Mouse (Mus musculus) cerebral cortex, adult 2 months (tissue): ENCODE results near the gene Smc6.

Source experiments
- WGBS: fragments of 180-500 bp; shearing (Covaris S2); methylation state at CpG from one replicate; pipeline ENCODE4 v1.1.7; 2018; 5-methylcytosine and 5-hydroxymethylcytosine counted together

The Smc6 gene

GRCm38 (mm10) chr12:11281584-11281983 is 15.9 kb downstream of the Smc6 start:
- WGBS: 91% methylated on average over 2 of the region's 2 CpGs

GRCm38 (mm10) chr12:11286382-11286781 is 20.7 kb downstream of the Smc6 start:
- WGBS: 98% methylated on average over 2 of the region's 2 CpGs

- WGBS: 100% methylated on average over 1 of the region's 1 CpGs
Observed at GRCm38 (mm10) chr12:11300858-11301257, 35.2 kb downstream of the Smc6 start.

GRCm38 (mm10) chr12:11306753-11307645 is 41.3 kb downstream of the Smc6 start:
- 83% methylated on average over 8 of the region's 8 CpGs for WGBS

- WGBS: 97% methylated on average over 2 of the region's 2 CpGs
Observed at GRCm38 (mm10) chr12:11311106-11311505, 45.4 kb downstream of the Smc6 start.

- 27% methylated on average over 1 of the region's 1 CpGs for WGBS
Observed at GRCm38 (mm10) chr12:11313840-11314239, 48.2 kb downstream of the Smc6 start.

GRCm38 (mm10) chr12:11317671-11318070 is 52.0 kb downstream of the Smc6 start:
- 77% methylated on average over 6 of the region's 6 CpGs for WGBS

GRCm38 (mm10) chr12:11324480-11324879 is 58.8 kb downstream of the Smc6 start:
- WGBS: 44% methylated on average over 4 of the region's 4 CpGs

GRCm38 (mm10) chr12:11326483-11326882 is 60.8 kb downstream of the Smc6 start:
- WGBS: 47% methylated on average over 3 of the region's 3 CpGs

- 47% methylated on average over 4 of the region's 4 CpGs for WGBS
Observed at GRCm38 (mm10) chr12:11336845-11337244, 71.2 kb downstream of the Smc6 start.

- 88% methylated on average over 2 of the region's 2 CpGs for WGBS
Observed at GRCm38 (mm10) chr12:11338251-11338650, 72.6 kb downstream of the Smc6 start.

GRCm38 (mm10) chr12:11342020-11342600 is 76.4 kb downstream of the Smc6 start:
- 46% methylated on average over 6 of the region's 6 CpGs for WGBS

GRCm38 (mm10) chr12:11345963-11346362 is 80.3 kb downstream of the Smc6 start:
- WGBS: 39% methylated on average over 2 of the region's 2 CpGs

GRCm38 (mm10) chr12:11348423-11348822 is 82.7 kb downstream of the Smc6 start:
- 0% methylated on average over 1 of the region's 1 CpGs for WGBS

GRCm38 (mm10) chr12:11349870-11350269 is 84.2 kb downstream of the Smc6 start:
- 33% methylated on average over 5 of the region's 5 CpGs for WGBS

- WGBS: 24% methylated on average over 5 of the region's 5 CpGs
Observed at GRCm38 (mm10) chr12:11350895-11351294, 85.2 kb downstream of the Smc6 start.

- WGBS: 72% methylated on average over 6 of the region's 6 CpGs
Observed at GRCm38 (mm10) chr12:11362435-11362834, 96.7 kb downstream of the Smc6 start.

- 56% methylated on average over 6 of the region's 6 CpGs for WGBS
Observed at GRCm38 (mm10) chr12:11364870-11365269, 99.2 kb downstream of the Smc6 start.

GRCm38 (mm10) chr12:11367099-11367765 is 101.5 kb downstream of the Smc6 start:
- 31% methylated on average over 3 of the region's 3 CpGs for WGBS
